Mouse (Mus musculus) heart, adult 2 months (tissue): ENCODE measurements around the gene Large1.

Experiments
- CTCF ChIP-seq: fragments of 200-600 bp; IDR thresholded peaks from 2 replicates; pipeline ENCODE4 v1.8.1; 2022; ENCODE audit warnings: antibody characterized with exemption, mild to moderate bottlenecking, moderate library complexity
- POLR2A ChIP-seq: fragments of 200-500 bp; IDR thresholded peaks from 2 replicates; pipeline ENCODE4 v1.6.1; 2011; ENCODE audit warnings: mild to moderate bottlenecking, low read depth, low read length, control low read depth; ENCODE audit not compliant: insufficient read depth

- TF ChIP-seq POLR2A (no peak), CTCF (no peak)
Measured at GRCm38 (mm10) chr8:73352301-73353107, 836 bp downstream of the Large1 start.
